Mouse (Mus musculus): ENCODE data around the gene Alkbh1.

GRCm38 (mm10) chr12:87410999-87411398 is 32.8 kb downstream of the Alkbh1 start:
- TF ChIP-seq CTCF (IDR thresholded peaks at IDR 0.05; ENCODE audit: insufficient read depth, low read length) (no peak), POLR2A (IDR thresholded peaks at IDR 0.05; ENCODE audit: borderline replicate concordance, extremely low read depth, low read depth, low read length) (no peak)
